Mouse (Mus musculus): ENCODE results near the gene Rab25. TPM values are rescaled to one million over a fixed set of nuclear protein-coding genes. Genes with fewer than 3 reads are reported as not detected.

Rab25 gene
- total and polyA plus RNA-seq, 3 experiments, result 0.67 to 1.6 TPM; not detected in 1

- Histone ChIP-seq H3K4me3 (ENCODE audit: low read depth, low read length) (no peak overlapping the region), H3K27me3 (ENCODE audit: insufficient read depth, low read length) (no peaks in the 10 kb centered on the region), H3K4me1 (ENCODE audit: insufficient read depth, low read depth, low read length) (peaks cover 17% of the 10 kb centered on the region; the same call in 1 of the 2 replicates), H3K36me3 (replicated peaks) (peaks cover 98% of the 10 kb centered on the region), H3K9me3 (replicated peaks) (no peaks in the 10 kb centered on the region)
- TF ChIP-seq GATA2 (IDR thresholded peaks at IDR 0.05; ENCODE audit: borderline replicate concordance, low read depth, low read length), result no peak
- TF ChIP-seq CTCF (IDR thresholded peaks at IDR 0.05; ENCODE audit: low read depth, low read length), result no peak
- no peak for TF ChIP-seq GATA1 (IDR thresholded peaks at IDR 0.05; ENCODE audit: borderline replicate concordance, low read length)
- TF ChIP-seq POLR2AphosphoS5 (IDR thresholded peaks at IDR 0.05; ENCODE audit: insufficient replicate concordance, low read depth, low read length), result no peak
- no peak for TF ChIP-seq TAL1 (conservative IDR thresholded peaks at IDR 0.05; ENCODE audit: low read depth, low read length)
- ATAC-seq (ENCODE audit: extremely low read depth, insufficient number of reproducible peaks, low FRiP score, poor library complexity, severe bottlenecking) (no peak), DNase-seq (ENCODE audit: low spot score) (no peak)
These were observed 15.3 kb upstream of the Rab25 start for GRCm38 (mm10) chr3:88563442-88563841.

DNA sequence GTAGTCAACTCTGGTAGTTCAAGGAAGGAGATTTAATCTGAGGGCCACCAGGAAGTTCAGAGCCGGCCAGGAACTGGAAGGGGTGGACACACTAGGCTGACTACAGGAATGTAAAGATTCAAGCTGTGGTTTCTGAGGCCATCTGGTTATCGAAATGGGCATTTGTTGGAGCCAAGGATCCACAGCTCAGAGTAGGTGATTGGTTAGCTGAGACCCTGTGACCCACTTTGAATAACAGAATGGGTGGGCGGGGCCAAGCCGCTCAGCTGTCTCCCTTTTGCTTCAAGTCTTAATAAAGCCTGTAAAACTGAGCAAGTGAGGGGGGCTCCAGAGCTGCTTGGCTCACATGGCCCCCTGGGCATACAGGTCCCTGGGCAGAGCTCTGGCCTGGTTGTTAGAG, 13.9 kb upstream of the Rab25 start:
- TF ChIP-seq GATA2 (IDR thresholded peaks at IDR 0.05; ENCODE audit: borderline replicate concordance, low read depth, low read length) (no peak), POLR2AphosphoS5 (IDR thresholded peaks at IDR 0.05; ENCODE audit: insufficient replicate concordance, low read depth, low read length) (no peak), GATA1 (IDR thresholded peaks at IDR 0.05; ENCODE audit: borderline replicate concordance, low read length) (no peak), TAL1 (conservative IDR thresholded peaks at IDR 0.05; ENCODE audit: low read depth, low read length) (no peak)
- no peaks in the 10 kb centered on the region for H3K9me3 ChIP-seq (replicated peaks)
- H3K4me1 ChIP-seq (ENCODE audit: insufficient read depth, low read depth, low read length), result peaks cover 13% of the 10 kb centered on the region
- DNase-seq (ENCODE audit: low spot score), result no peak
- H3K4me3 ChIP-seq (ENCODE audit: low read depth, low read length), result no peak overlapping the region
- no peak for ATAC-seq (ENCODE audit: extremely low read depth, insufficient number of reproducible peaks, low FRiP score, poor library complexity, severe bottlenecking)
- peaks cover 95% of the 10 kb centered on the region for H3K36me3 ChIP-seq (replicated peaks)
- H3K27me3 ChIP-seq (ENCODE audit: insufficient read depth, low read length), result no peaks in the 10 kb centered on the region

GRCm38 (mm10) chr3:88559596-88559995, 11.5 kb upstream of the Rab25 start:
- ATAC-seq (ENCODE audit: extremely low read depth, insufficient number of reproducible peaks, low FRiP score, poor library complexity, severe bottlenecking), result no peak
- Histone ChIP-seq H3K4me1 (ENCODE audit: insufficient read depth, low read depth, low read length) (peaks cover 29% of the 10 kb centered on the region), H3K36me3 (replicated peaks) (peaks cover 93% of the 10 kb centered on the region)

DNA sequence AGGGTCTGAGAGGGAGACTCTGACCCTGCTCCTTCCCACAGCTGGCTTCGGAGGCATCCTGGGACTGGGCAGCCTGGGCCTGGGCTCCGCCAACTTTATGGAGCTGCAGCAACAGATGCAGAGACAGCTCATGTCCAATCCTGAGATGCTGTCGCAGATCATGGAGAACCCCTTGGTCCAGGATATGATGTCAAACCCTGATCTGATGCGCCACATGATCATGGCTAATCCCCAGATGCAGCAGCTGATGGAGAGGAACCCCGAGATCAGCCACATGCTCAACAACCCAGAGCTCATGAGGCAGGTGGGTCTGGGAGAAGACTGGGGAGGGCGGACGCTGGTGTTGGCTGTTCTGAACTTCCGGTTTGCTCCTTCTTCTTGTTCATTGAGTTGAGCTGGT, 8.5 kb upstream of the Rab25 start:
- no peak for DNase-seq (ENCODE audit: low spot score)
- H3K27me3 ChIP-seq (ENCODE audit: insufficient read depth, low read length), result no peaks in the 10 kb centered on the region
- no peaks in the 10 kb centered on the region for H3K9me3 ChIP-seq (replicated peaks)
- H3K4me3 ChIP-seq (ENCODE audit: low read depth, low read length), result no peak overlapping the region
- no peak for ATAC-seq (ENCODE audit: extremely low read depth, insufficient number of reproducible peaks, low FRiP score, poor library complexity, severe bottlenecking)
- no peak for TF ChIP-seq GATA2 (IDR thresholded peaks at IDR 0.05; ENCODE audit: borderline replicate concordance, low read depth, low read length)
- H3K4me1 ChIP-seq (ENCODE audit: insufficient read depth, low read depth, low read length), result peaks cover 41% of the 10 kb centered on the region
- peaks cover 63% of the 10 kb centered on the region for H3K36me3 ChIP-seq (replicated peaks)

More at GRCm38 (mm10) chr3:88559596-88559995, 11.5 kb upstream of the Rab25 start:
- H3K4me3 ChIP-seq (ENCODE audit: low read depth, low read length), result no peak overlapping the region
- TF ChIP-seq GATA1 (IDR thresholded peaks at IDR 0.05; ENCODE audit: borderline replicate concordance, low read length), result no peak
- TF ChIP-seq GATA2 (IDR thresholded peaks at IDR 0.05; ENCODE audit: borderline replicate concordance, low read depth, low read length), result no peak
- no peak for TF ChIP-seq POLR2AphosphoS5 (IDR thresholded peaks at IDR 0.05; ENCODE audit: insufficient replicate concordance, low read depth, low read length)
- no peak for TF ChIP-seq CTCF (IDR thresholded peaks at IDR 0.05; ENCODE audit: low read depth, low read length)
- no peak for TF ChIP-seq TAL1 (conservative IDR thresholded peaks at IDR 0.05; ENCODE audit: low read depth, low read length)
- no peaks in the 10 kb centered on the region for H3K9me3 ChIP-seq (replicated peaks)
- no peaks in the 10 kb centered on the region for H3K27me3 ChIP-seq (ENCODE audit: insufficient read depth, low read length)
- DNase-seq (ENCODE audit: low spot score), result no peak

- Histone ChIP-seq H3K4me3 (ENCODE audit: low read depth, low read length) (peak overlapping the region; percentile 53; the same call in 1 of the 2 replicates), H3K36me3 (replicated peaks) (peaks cover 61% of the 10 kb centered on the region), H3K9me3 (replicated peaks) (no peaks in the 10 kb centered on the region), H3K4me1 (ENCODE audit: insufficient read depth, low read depth, low read length) (peaks cover 48% of the 10 kb centered on the region), H3K27me3 (ENCODE audit: insufficient read depth, low read length) (no peaks in the 10 kb centered on the region)
- TF ChIP-seq GATA2 (IDR thresholded peaks at IDR 0.05; ENCODE audit: borderline replicate concordance, low read depth, low read length) (no peak), POLR2AphosphoS5 (IDR thresholded peaks at IDR 0.05; ENCODE audit: insufficient replicate concordance, low read depth, low read length) (no peak), TAL1 (conservative IDR thresholded peaks at IDR 0.05; ENCODE audit: low read depth, low read length) (no peak), CTCF (IDR thresholded peaks at IDR 0.05; ENCODE audit: low read depth, low read length) (no peak), GATA1 (IDR thresholded peaks at IDR 0.05; ENCODE audit: borderline replicate concordance, low read length) (no peak)
- ATAC-seq (ENCODE audit: extremely low read depth, insufficient number of reproducible peaks, low FRiP score, poor library complexity, severe bottlenecking), result no peak
- no peak for DNase-seq (ENCODE audit: low spot score)
These were observed 7.6 kb upstream of the Rab25 start for GRCm38 (mm10) chr3:88555731-88556130.

DNA sequence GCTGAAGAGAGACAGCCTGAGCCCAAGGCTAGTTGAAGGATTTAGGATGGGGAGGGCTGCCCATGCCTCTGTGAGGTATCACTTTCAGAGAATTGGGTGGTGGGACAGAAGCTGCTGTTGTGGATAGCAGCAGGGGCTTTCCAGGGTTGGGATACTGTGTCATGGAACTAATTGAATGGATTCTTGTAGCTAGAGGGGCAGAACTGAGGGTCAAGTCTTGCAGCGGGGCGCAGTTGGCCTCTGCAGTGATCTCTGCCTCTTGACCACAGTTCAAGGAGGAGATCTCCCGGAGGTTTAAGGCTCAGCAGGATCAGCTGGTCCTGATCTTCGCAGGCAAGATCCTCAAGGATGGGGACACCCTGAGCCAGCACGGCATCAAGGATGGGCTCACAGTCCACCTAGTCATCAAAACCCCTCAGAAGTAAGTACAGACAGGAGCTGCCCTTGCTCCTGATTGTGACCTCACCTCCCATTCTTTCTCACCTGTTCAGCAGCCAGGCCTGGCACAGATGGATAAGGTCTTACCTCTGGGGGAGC, 7.0 kb upstream of the Rab25 start:
- no peaks in the 10 kb centered on the region for H3K9me3 ChIP-seq (replicated peaks)
- no peak for DNase-seq (ENCODE audit: low spot score)
- H3K36me3 ChIP-seq (replicated peaks), result peaks cover 61% of the 10 kb centered on the region
- H3K4me1 ChIP-seq (ENCODE audit: insufficient read depth, low read depth, low read length), result peaks cover 54% of the 10 kb centered on the region
- peak overlapping the region; percentile 34; the same call in 1 of the 2 replicates for H3K4me3 ChIP-seq (ENCODE audit: low read depth, low read length)
- TF ChIP-seq GATA2 (IDR thresholded peaks at IDR 0.05; ENCODE audit: borderline replicate concordance, low read depth, low read length) (no peak), POLR2AphosphoS5 (IDR thresholded peaks at IDR 0.05; ENCODE audit: insufficient replicate concordance, low read depth, low read length) (no peak), TAL1 (conservative IDR thresholded peaks at IDR 0.05; ENCODE audit: low read depth, low read length) (no peak), CTCF (IDR thresholded peaks at IDR 0.05; ENCODE audit: low read depth, low read length) (no peak), GATA1 (IDR thresholded peaks at IDR 0.05; ENCODE audit: borderline replicate concordance, low read length) (no peak)
- no peaks in the 10 kb centered on the region for H3K27me3 ChIP-seq (ENCODE audit: insufficient read depth, low read length)
- ATAC-seq (ENCODE audit: extremely low read depth, insufficient number of reproducible peaks, low FRiP score, poor library complexity, severe bottlenecking), result no peak
